Mouse (Mus musculus) embryonic facial prominence, embryonic 12.5 days (tissue): ENCODE results near the gene Zfp536. TPM values are rescaled to one million over a fixed set of nuclear protein-coding genes. Genes with fewer than 3 reads are reported as not detected.
A peak's percentile ranks its signal among the peaks of the same experiment; 100 is the strongest.

Experiments
- ATAC-seq: fragments of 200-750 bp; cut with Nextera tagmentation; 2 replicates; pipeline ENCODE4 v1.8.0; 2017; ENCODE audit not compliant: insufficient number of reproducible peaks, insufficient read depth, low FRiP score, low TSS enrichment
- H3K27ac ChIP-seq: fragments of 300-500 bp; sonication (generic); 2 replicates; pipeline ENCODE4 v1.5.1; 2016; ENCODE audit warnings: mild to moderate bottlenecking
- H3K27me3 ChIP-seq: fragments of 300-500 bp; sonication (generic); 2 replicates; pipeline ENCODE4 v1.6.1; 2016; ENCODE audit warnings: mild to moderate bottlenecking, moderate library complexity
- H3K36me3 ChIP-seq: fragments of 300-500 bp; sonication (generic); 2 replicates; pipeline ENCODE4 v1.6.1; 2016; ENCODE audit warnings: mild to moderate bottlenecking
- H3K4me1 ChIP-seq: fragments of 300-500 bp; sonication (generic); 2 replicates; pipeline ENCODE4 v1.6.1; 2016
- H3K4me2 ChIP-seq: fragments of 300-500 bp; sonication (generic); replicated peaks from 2 replicates; pipeline ENCODE4 v1.6.1; 2016; ENCODE audit warnings: mild to moderate bottlenecking, moderate library complexity
- H3K4me3 ChIP-seq: fragments of 300-500 bp; sonication (generic); 2 replicates; pipeline ENCODE4 v1.5.1; 2016; ENCODE audit warnings: mild to moderate bottlenecking
- H3K9ac ChIP-seq: fragments of 300-500 bp; sonication (generic); 2 replicates; pipeline ENCODE4 v1.6.1; 2016; ENCODE audit warnings: mild to moderate bottlenecking, moderate library complexity
- H3K9me3 ChIP-seq: fragments of 300-500 bp; sonication (generic); 2 replicates; pipeline ENCODE4 v1.6.1; 2016; ENCODE audit warnings: mild to moderate bottlenecking, moderate library complexity
- WGBS: fragments of 180-500 bp; shearing (Covaris S2); methylation state at CpG from one replicate; pipeline ENCODE4 v1.1.7; 2016; 5-methylcytosine and 5-hydroxymethylcytosine counted together
- polyA plus RNA-seq: library from polyadenylated mRNA; unstranded; fragments of >200 nt; fragmentation: Nextera tagmentation; extraction: Ambion mirVana; gene quantifications from 2 replicates; pipeline ENCODE4 v1.2.1, GENCODE M21; 2016

The Zfp536 gene
- polyA plus RNA-seq, 1 experiment from 2014 or later, result 18.5 TPM

DNA sequence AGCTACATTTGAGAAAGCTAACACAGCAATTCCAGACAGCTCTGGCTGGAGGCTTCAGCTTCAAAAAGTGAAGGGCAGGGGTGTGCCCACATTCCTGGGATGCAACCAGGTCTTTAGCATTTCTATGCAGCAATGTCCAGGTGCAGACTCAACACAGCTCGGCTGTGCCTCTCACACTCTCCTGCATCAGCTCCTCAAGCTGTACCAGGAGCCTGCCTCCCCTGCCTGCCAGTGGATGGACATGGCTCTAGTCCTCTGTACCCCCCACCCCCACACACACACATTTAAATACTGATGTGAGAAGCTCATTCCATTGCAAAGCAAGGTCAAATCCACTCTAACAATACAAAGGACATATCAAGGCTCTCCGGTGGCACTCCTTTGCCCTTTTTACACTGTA, 298.0 kb downstream of the Zfp536 start:
- Histone ChIP-seq H3K9ac (no peak overlapping the region), H3K4me3 (no peak overlapping the region), H3K36me3 (no peaks in the 10 kb centered on the region), H3K9me3 (no peaks in the 10 kb centered on the region), H3K4me1 (no peaks in the 10 kb centered on the region), H3K4me2 (no peak overlapping the region), H3K27me3 (no peaks in the 10 kb centered on the region), H3K27ac (no peak overlapping the region)
- no peak for ATAC-seq
- 68% methylated on average over 2 of the region's 2 CpGs for WGBS

GRCm38 (mm10) chr7:37474284-37474683, 299.2 kb downstream of the Zfp536 start:
- H3K36me3 ChIP-seq, result no peaks in the 10 kb centered on the region
- H3K27ac ChIP-seq, result no peak overlapping the region
- no peaks in the 10 kb centered on the region for H3K4me1 ChIP-seq
- H3K9me3 ChIP-seq, result no peaks in the 10 kb centered on the region
- H3K9ac ChIP-seq, result no peak overlapping the region
- H3K27me3 ChIP-seq, result no peaks in the 10 kb centered on the region
- H3K4me3 ChIP-seq, result no peak overlapping the region
- no peak for ATAC-seq
- 72% methylated on average over 8 of the region's 8 CpGs for WGBS
- H3K4me2 ChIP-seq, result no peak overlapping the region

GRCm38 (mm10) chr7:37473311-37474084, 299.9 kb downstream of the Zfp536 start:
- Histone ChIP-seq H3K9ac (no peak overlapping the region), H3K36me3 (no peaks in the 10 kb centered on the region), H3K4me1 (no peaks in the 10 kb centered on the region), H3K9me3 (no peaks in the 10 kb centered on the region), H3K4me3 (no peak overlapping the region), H3K27ac (no peak overlapping the region), H3K4me2 (no peak overlapping the region), H3K27me3 (no peaks in the 10 kb centered on the region)
- no peak for ATAC-seq
- 81% methylated on average over 24 of the region's 24 CpGs for WGBS

DNA sequence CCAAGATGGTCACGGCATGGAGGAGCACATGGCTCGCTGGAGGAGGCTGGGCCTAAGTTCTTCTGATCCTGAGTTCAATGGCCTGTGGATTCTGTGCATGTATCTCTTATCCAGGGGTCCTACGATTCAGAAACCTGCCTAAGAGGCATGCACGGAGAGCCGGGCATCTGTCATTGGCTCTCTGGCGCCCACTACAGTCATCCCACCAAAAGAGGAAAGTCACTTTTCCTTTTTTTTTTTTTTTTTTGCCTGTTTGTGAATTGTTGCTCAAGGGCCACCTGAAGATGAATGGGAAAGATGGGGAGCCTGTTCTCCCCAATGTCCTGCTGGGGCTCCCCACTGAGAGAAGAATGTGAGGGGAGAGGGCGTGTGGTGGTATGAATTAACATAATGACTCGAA, 301.7 kb downstream of the Zfp536 start:
- H3K9ac ChIP-seq, result no peak overlapping the region
- no peak overlapping the region for H3K27ac ChIP-seq
- no peak overlapping the region for H3K4me2 ChIP-seq
- 0 out of 2 replicates have a peak, but pooled peaks cover 3% of the 10 kb centered on the region for H3K27me3 ChIP-seq
- no peak overlapping the region for H3K4me3 ChIP-seq
- no peak for ATAC-seq
- H3K4me1 ChIP-seq, result peaks cover under 1% of the 10 kb centered on the region; the same call in 1 of the 2 replicates
- WGBS, result 48% methylated on average over 8 of the region's 8 CpGs
- no peaks in the 10 kb centered on the region for H3K36me3 ChIP-seq
- no peaks in the 10 kb centered on the region for H3K9me3 ChIP-seq

- H3K36me3 ChIP-seq, result no peaks in the 10 kb centered on the region
- no peak for ATAC-seq
- H3K9me3 ChIP-seq, result no peaks in the 10 kb centered on the region
- no peak overlapping the region for H3K9ac ChIP-seq
- H3K27ac ChIP-seq, result no peak overlapping the region
- peaks cover 25% of the 10 kb centered on the region for H3K4me1 ChIP-seq
- no peak overlapping the region for H3K4me3 ChIP-seq
- WGBS, result 27% methylated on average over 9 of the region's 9 CpGs
- no peak overlapping the region for H3K4me2 ChIP-seq
- peaks cover 9% of the 10 kb centered on the region for H3K27me3 ChIP-seq
These were observed 306.8 kb downstream of the Zfp536 start for GRCm38 (mm10) chr7:37466477-37467243.

DNA sequence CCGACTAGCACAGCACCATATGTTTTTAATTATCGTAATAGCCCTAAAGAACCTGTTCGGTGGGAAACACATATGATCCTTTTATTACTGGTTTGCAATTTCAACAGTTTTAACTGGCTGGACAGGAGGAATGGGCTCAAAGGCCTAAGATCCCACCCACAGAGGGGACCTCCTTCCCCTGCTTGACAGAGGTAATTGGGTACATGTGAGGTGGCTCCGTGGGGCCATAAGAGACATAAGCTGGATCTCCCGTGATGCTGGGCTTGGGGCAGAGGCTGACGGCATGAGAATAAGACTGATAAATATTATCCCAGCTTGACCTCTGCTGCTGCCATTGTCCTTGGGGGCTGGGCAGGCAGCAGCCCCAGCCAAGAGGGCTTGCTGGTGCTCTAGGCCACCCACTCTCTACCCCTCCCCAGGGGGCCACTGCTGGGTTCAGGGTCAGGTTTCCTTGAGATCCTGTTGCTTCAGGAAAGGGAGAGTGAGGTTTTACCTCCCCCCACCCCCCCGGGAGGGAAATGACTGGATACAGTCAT, 309.2 kb downstream of the Zfp536 start:
- peak; percentile 61 for ATAC-seq
- Histone ChIP-seq H3K4me3 (no peak overlapping the region), H3K27ac (no peak overlapping the region), H3K4me1 (peaks cover 25% of the 10 kb centered on the region), H3K4me2 (peak overlapping the region; percentile 30; the same call in 1 of the 2 replicates), H3K9ac (no peak overlapping the region), H3K27me3 (peaks cover 9% of the 10 kb centered on the region), H3K9me3 (no peaks in the 10 kb centered on the region), H3K36me3 (no peaks in the 10 kb centered on the region)
- 11% methylated on average over 7 of the region's 7 CpGs for WGBS

- Histone ChIP-seq H3K4me3 (no peak overlapping the region), H3K4me1 (no peaks in the 10 kb centered on the region), H3K27ac (no peak overlapping the region), H3K27me3 (no peaks in the 10 kb centered on the region), H3K9ac (no peak overlapping the region), H3K36me3 (no peaks in the 10 kb centered on the region), H3K9me3 (peaks cover 5% of the 10 kb centered on the region; the same call in 1 of the 2 replicates), H3K4me2 (no peak overlapping the region)
- no peak for ATAC-seq
- WGBS, result 78% methylated on average over 3 of the region's 3 CpGs
These were observed 325.9 kb downstream of the Zfp536 start for GRCm38 (mm10) chr7:37447523-37447922.

DNA sequence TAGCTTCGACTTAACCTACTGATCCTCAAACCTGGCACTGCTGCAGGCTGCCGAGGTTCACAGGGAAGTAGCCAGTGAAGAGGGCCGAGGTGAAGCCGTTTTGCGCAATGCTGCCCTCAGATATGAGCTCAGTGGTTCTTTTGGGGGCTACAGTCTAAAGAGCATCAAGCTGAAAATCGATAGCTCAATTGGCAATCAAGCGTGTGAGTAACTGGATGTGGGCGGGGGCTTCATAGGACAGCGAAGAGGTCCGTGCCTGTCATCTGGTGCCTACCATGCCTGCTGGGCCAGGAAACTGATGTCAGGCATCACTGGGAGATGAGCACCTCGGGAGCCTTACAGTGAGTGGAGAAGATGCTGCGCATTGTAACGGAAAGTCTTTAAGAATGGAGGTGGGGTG, 333.5 kb downstream of the Zfp536 start:
- Histone ChIP-seq H3K9me3 (peaks cover 5% of the 10 kb centered on the region; the same call in 1 of the 2 replicates), H3K4me2 (no peak overlapping the region), H3K27me3 (0 out of 2 replicates have a peak, but pooled peaks cover 2% of the 10 kb centered on the region), H3K9ac (no peak overlapping the region), H3K27ac (no peak overlapping the region), H3K4me3 (no peak overlapping the region), H3K36me3 (no peaks in the 10 kb centered on the region), H3K4me1 (peaks cover 9% of the 10 kb centered on the region)
- ATAC-seq, result no peak
- 79% methylated on average over 13 of the region's 13 CpGs for WGBS

DNA sequence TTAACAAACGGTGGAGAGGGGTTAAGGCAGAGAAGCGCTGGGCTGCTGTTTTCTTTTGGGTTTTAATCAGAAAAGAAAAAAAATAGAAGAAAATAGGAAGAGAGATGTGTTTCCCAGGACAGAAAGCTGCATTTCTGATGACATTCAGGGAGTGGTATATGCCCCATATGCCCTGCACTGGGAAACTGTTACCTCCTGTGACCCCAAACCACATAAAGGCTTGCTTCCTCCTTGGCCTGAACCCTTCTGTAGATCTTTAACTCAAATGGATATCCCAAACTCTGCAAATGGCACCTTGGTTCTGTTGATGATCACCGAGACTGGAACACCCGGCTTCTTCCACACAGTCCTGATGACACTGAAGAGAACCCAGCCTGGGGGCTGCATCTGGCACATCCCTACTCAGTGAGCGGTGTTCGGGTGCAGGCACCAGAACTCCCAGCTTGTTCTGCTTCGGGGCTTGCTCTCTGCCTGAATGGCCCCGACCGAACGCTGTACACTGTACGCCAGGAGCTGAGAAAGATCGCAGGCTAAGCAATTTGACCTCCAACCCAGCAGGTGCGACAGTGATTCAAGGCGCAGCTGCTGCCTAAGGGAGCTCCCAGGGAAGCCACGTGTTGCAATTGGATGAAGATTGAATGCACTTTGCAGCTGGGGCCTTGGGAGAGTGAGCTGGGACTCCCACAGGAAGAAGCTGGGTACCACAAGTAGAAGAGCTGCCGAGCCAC, 334.2 kb downstream of the Zfp536 start:
- no peak overlapping the region for H3K27ac ChIP-seq

DNA sequence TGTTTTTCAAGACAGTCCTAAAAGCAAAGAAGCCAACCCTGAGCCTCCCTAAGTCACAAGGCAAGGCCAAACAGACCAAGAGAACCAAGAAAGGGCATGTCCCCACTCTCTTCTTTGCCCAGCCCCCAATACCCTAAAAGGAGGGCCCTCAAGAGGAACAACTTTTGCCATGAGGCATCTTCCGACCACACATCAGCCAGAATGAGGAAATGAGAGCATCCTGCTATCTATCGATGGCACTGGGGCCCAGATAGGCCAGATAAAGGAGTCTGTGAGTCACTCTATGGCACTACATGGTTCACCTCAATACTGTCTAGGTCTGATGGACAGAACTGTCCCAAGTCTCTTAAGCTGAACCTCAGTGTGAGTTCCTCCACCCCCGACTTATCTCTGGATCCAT, 335.6 kb downstream of the Zfp536 start:
- no peaks in the 10 kb centered on the region for H3K9me3 ChIP-seq
- peaks cover 9% of the 10 kb centered on the region for H3K4me1 ChIP-seq
- no peak for ATAC-seq
- no peaks in the 10 kb centered on the region for H3K36me3 ChIP-seq
- no peak overlapping the region for H3K27ac ChIP-seq
- no peak overlapping the region for H3K4me3 ChIP-seq
- no peak overlapping the region for H3K4me2 ChIP-seq
- H3K27me3 ChIP-seq, result 0 out of 2 replicates have a peak, but pooled peaks cover 2% of the 10 kb centered on the region
- WGBS, result 80% methylated on average over 3 of the region's 3 CpGs
- no peak overlapping the region for H3K9ac ChIP-seq

More for the DNA sequence above, 334.2 kb downstream of the Zfp536 start:
- H3K4me3 ChIP-seq, result no peak overlapping the region
- H3K9ac ChIP-seq, result no peak overlapping the region
- peak; percentile 61 for ATAC-seq
- H3K4me1 ChIP-seq, result peaks cover 9% of the 10 kb centered on the region
- no peak overlapping the region for H3K4me2 ChIP-seq
- H3K9me3 ChIP-seq, result peaks cover 2% of the 10 kb centered on the region; the same call in 1 of the 2 replicates
- 0 out of 2 replicates have a peak, but pooled peaks cover 2% of the 10 kb centered on the region for H3K27me3 ChIP-seq
- H3K36me3 ChIP-seq, result no peaks in the 10 kb centered on the region
- 50% methylated on average over 16 of the region's 16 CpGs for WGBS

DNA sequence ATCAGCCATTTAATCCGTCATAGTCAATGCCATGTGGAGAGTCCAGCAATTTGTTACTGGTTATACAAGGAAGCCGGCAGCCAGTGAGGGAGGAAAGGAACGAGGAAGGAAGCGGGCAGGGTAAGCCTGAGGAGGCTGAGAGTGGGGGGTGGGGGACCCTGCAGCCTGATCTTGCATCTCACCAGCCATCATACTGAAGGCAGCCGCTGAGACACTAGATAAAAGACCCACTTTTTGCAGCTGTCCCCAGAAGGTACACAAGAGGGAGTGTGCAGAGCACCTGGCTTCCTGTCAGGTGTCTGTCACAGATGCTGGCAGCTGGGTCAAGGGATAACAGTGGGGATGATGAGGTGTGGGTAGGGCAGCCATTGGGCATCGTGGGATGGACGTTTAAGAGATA, 340.3 kb downstream of the Zfp536 start:
- H3K27ac ChIP-seq, result no peak overlapping the region
- WGBS, result 55% methylated on average over 7 of the region's 7 CpGs
- H3K27me3 ChIP-seq, result 0 out of 2 replicates have a peak, but pooled peaks cover 2% of the 10 kb centered on the region
- H3K9ac ChIP-seq, result no peak overlapping the region
- ATAC-seq, result no peak
- no peaks in the 10 kb centered on the region for H3K36me3 ChIP-seq
- no peaks in the 10 kb centered on the region for H3K4me1 ChIP-seq
- H3K4me3 ChIP-seq, result no peak overlapping the region
- H3K9me3 ChIP-seq, result no peaks in the 10 kb centered on the region
- H3K4me2 ChIP-seq, result no peak overlapping the region
